Mouse (Mus musculus) embryonic facial prominence, embryonic 11.5 days (tissue): ENCODE measurements around the gene Ak5. TPM values are rescaled to one million over a fixed set of nuclear protein-coding genes. Genes with fewer than 3 reads are reported as not detected.

Source experiments
- ATAC-seq: fragments of 200-750 bp; cut with Nextera tagmentation; replicated peaks from 2 replicates; pipeline ENCODE4 v1.8.0; 2017; ENCODE audit warnings: low read depth; ENCODE audit not compliant: insufficient number of reproducible peaks, low FRiP score, low TSS enrichment
- DNase-seq: peaks from one replicate; pipeline ENCODE4 v3.0.0-alpha.2; 2015; ENCODE audit warnings: low spot score
- H3K27ac ChIP-seq: fragments of 300-500 bp; sonication (generic); replicated peaks from 2 replicates; pipeline ENCODE4 v1.5.1; 2014; ENCODE audit warnings: mild to moderate bottlenecking, low read depth, low read length, control low read depth
- H3K27me3 ChIP-seq: fragments of 300-500 bp; sonication (generic); 2 replicates; pipeline ENCODE4 v1.6.1; 2014; ENCODE audit warnings: mild to moderate bottlenecking, low read length, moderate library complexity, mixed read lengths; ENCODE audit not compliant: control insufficient read depth, insufficient read depth
- H3K36me3 ChIP-seq: fragments of 300-500 bp; sonication (generic); replicated peaks from 2 replicates; pipeline ENCODE4 v1.6.1; 2014; ENCODE audit warnings: low read depth, mild to moderate bottlenecking, low read length, moderate library complexity, mixed read lengths; ENCODE audit not compliant: control insufficient read depth, insufficient read depth
- H3K4me1 ChIP-seq: fragments of 300-500 bp; sonication (generic); 2 replicates; pipeline ENCODE4 v1.6.1; 2014; ENCODE audit warnings: low read length, mixed read lengths; ENCODE audit not compliant: control insufficient read depth, insufficient read depth
- H3K4me2 ChIP-seq: fragments of 300-500 bp; sonication (generic); 2 replicates; pipeline ENCODE4 v1.6.1; 2014; ENCODE audit warnings: low read depth, mild to moderate bottlenecking, control low read depth, low read length, moderate library complexity
- H3K4me3 ChIP-seq: fragments of 300-500 bp; sonication (generic); 2 replicates; pipeline ENCODE4 v1.5.1; 2014; ENCODE audit warnings: low read depth, low read length, control low read depth
- H3K9ac ChIP-seq: fragments of 300-500 bp; sonication (generic); replicated peaks from 2 replicates; pipeline ENCODE4 v1.6.1; 2014; ENCODE audit warnings: mild to moderate bottlenecking, control low read depth, low read length
- H3K9me3 ChIP-seq: fragments of 300-500 bp; sonication (generic); replicated peaks from 2 replicates; pipeline ENCODE4 v1.6.1; 2016; ENCODE audit warnings: mild to moderate bottlenecking, low read length, inconsistent platforms, mixed read lengths; ENCODE audit not compliant: control insufficient read depth
- WGBS: fragments of 180-500 bp; shearing (Covaris S2); extraction: QIAGEN DNeasy Blood & Tissue Kit; methylation state at CpG from one replicate; pipeline ENCODE4 v1.1.7; 2014; 5-methylcytosine and 5-hydroxymethylcytosine counted together
- polyA plus RNA-seq: library from polyadenylated mRNA; unstranded; fragments of >200 nt; fragmentation: Nextera tagmentation; extraction: Ambion mirVana; gene quantifications from 2 replicates; pipeline ENCODE4 v1.2.1, GENCODE M21; 2014

Gene Ak5
- polyA plus RNA-seq, 1 experiment from 2014 or later: 0.63 TPM

GRCm38 (mm10) chr3:152475278-152475669 lies 192.9 kb downstream of the Ak5 start:
- Histone ChIP-seq H3K9me3 (no peaks in the 10 kb centered on the region), H3K4me1 (0 out of 2 replicates have a peak, but pooled peaks cover 2% of the 10 kb centered on the region), H3K36me3 (no peaks in the 10 kb centered on the region), H3K4me2 (no peak overlapping the region), H3K4me3 (no peak overlapping the region), H3K27me3 (no peaks in the 10 kb centered on the region), H3K9ac (no peak overlapping the region), H3K27ac (no peak overlapping the region)
- ATAC-seq: no peak
- DNase-seq: no peak
- WGBS: 95% methylated on average over 1 of the region's 1 CpGs

DNA sequence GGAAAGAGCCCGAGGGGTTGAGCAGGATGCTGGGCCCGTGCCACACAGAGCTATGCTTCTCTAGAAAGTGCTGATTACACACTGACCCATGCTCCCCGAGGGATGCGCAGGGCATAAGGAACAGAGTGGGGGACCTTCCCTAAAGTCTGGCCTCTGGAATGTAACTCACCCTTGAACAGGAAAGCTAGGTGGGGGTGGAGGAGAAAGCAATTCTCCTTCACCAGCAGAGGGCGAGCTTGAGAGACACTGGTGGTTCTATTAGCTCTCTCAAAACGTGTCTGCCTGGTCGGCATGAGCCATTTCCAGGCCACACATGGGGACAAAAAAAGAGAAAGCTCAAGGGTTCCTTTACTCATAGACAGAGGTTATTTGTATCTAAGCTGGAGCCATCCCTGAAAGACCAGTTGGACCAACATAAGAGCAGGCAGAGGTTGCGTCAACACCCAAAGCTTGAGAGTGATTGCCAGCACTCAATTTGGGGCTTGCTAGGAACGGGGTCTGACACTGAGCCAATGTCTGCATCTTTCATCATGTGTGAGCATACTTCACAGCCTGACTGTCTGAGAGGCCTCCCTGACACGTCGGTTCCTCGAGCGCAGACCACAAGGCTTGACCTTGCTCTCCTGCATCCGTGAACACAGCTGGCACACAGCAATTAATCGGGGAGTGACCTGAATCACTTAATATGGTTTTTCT lies 193.4 kb downstream of the Ak5 start:
- H3K9me3 ChIP-seq: no peaks in the 10 kb centered on the region
- DNase-seq: peak; percentile 83
- 0 out of 2 replicates have a peak, but pooled peaks cover 2% of the 10 kb centered on the region for H3K4me1 ChIP-seq
- H3K36me3 ChIP-seq: no peaks in the 10 kb centered on the region
- H3K27me3 ChIP-seq: no peaks in the 10 kb centered on the region
- 56% methylated on average over 15 of the region's 15 CpGs for WGBS
- H3K4me3 ChIP-seq: no peak overlapping the region
- no peak overlapping the region for H3K9ac ChIP-seq
- no peak for ATAC-seq
- H3K4me2 ChIP-seq: no peak overlapping the region
- no peak overlapping the region for H3K27ac ChIP-seq

DNA sequence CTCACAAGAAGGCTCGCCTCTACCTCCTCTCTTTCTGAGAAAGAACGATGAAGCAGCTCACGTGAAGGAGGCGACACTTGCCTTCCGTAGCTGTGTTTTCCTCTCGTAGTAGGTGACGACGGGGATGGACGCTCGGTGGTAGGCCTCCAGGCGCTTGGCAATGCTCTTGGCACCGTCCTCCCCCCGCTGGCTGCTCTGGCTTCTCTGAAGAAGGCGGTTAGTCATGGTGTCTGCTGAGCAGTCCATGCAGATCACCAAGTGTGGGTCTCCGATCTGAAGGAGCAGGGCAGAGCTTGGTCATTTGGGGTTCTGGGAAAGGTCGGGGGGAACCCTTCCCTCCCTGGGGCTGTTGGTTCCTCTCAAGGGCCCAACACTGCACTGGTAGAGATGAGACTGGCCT lies 195.5 kb downstream of the Ak5 start:
- Histone ChIP-seq H3K4me1 (no peaks in the 10 kb centered on the region), H3K9ac (no peak overlapping the region), H3K4me3 (no peak overlapping the region), H3K4me2 (no peak overlapping the region), H3K27ac (no peak overlapping the region), H3K9me3 (no peaks in the 10 kb centered on the region), H3K36me3 (no peaks in the 10 kb centered on the region), H3K27me3 (no peaks in the 10 kb centered on the region)
- no peak for DNase-seq
- ATAC-seq: no peak
- WGBS: 86% methylated on average over 16 of the region's 16 CpGs

GRCm38 (mm10) chr3:152470347-152470746 lies 197.8 kb downstream of the Ak5 start:
- Histone ChIP-seq H3K27ac (no peak overlapping the region), H3K9ac (no peak overlapping the region), H3K9me3 (no peaks in the 10 kb centered on the region), H3K27me3 (no peaks in the 10 kb centered on the region), H3K4me2 (no peak overlapping the region), H3K4me1 (no peaks in the 10 kb centered on the region), H3K36me3 (no peaks in the 10 kb centered on the region), H3K4me3 (no peak overlapping the region)
- ATAC-seq (no peak), DNase-seq (no peak)
- WGBS: 85% methylated on average over 10 of the region's 10 CpGs

GRCm38 (mm10) chr3:152469423-152470200 lies 198.5 kb downstream of the Ak5 start:
- H3K27ac ChIP-seq: no peak overlapping the region
- WGBS: 73% methylated on average over 18 of the region's 18 CpGs

GRCm38 (mm10) chr3:152468569-152469041 lies 199.6 kb downstream of the Ak5 start:
- no peaks in the 10 kb centered on the region for H3K9me3 ChIP-seq
- H3K4me2 ChIP-seq: no peak overlapping the region
- 85% methylated on average over 12 of the region's 12 CpGs for WGBS
- H3K4me3 ChIP-seq: no peak overlapping the region
- no peak overlapping the region for H3K9ac ChIP-seq
- no peaks in the 10 kb centered on the region for H3K27me3 ChIP-seq
- DNase-seq (peak; percentile 60), ATAC-seq (no peak)
- no peaks in the 10 kb centered on the region for H3K36me3 ChIP-seq
- H3K27ac ChIP-seq: no peak overlapping the region
- no peaks in the 10 kb centered on the region for H3K4me1 ChIP-seq

More at GRCm38 (mm10) chr3:152469423-152470200, 198.5 kb downstream of the Ak5 start:
- no peak overlapping the region for H3K4me2 ChIP-seq
- H3K9ac ChIP-seq: no peak overlapping the region
- H3K27me3 ChIP-seq: no peaks in the 10 kb centered on the region
- no peaks in the 10 kb centered on the region for H3K36me3 ChIP-seq
- ATAC-seq (no peak), DNase-seq (no peak)
- H3K9me3 ChIP-seq: no peaks in the 10 kb centered on the region
- no peak overlapping the region for H3K4me3 ChIP-seq
- no peaks in the 10 kb centered on the region for H3K4me1 ChIP-seq

DNA sequence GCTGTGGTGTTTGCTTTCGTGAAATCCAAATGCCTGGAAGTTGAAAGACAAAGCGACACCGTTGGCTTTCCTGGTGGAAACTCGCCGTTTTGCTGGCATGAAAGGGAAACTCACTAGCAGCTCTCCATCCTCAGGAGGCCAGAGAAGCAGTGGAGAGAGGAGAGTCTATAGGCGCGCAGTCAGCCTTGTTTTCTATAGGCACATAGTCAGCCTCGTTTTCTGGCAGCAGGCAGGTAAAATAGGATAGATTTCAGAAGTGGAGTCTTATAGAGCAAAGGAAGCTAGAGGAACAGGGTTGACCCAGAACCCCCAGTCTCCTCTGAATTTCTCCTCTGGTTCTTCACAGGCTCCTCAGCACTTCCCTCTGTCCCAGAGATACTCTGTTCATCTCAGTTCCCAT lies 200.1 kb downstream of the Ak5 start:
- Histone ChIP-seq H3K9me3 (no peaks in the 10 kb centered on the region), H3K4me3 (no peak overlapping the region), H3K27ac (no peak overlapping the region), H3K9ac (no peak overlapping the region), H3K4me1 (no peaks in the 10 kb centered on the region), H3K27me3 (no peaks in the 10 kb centered on the region), H3K4me2 (no peak overlapping the region), H3K36me3 (no peaks in the 10 kb centered on the region)
- DNase-seq: no peak
- no peak for ATAC-seq
- WGBS: 86% methylated on average over 8 of the region's 8 CpGs

- ATAC-seq (no peak), DNase-seq (no peak)
- H3K27ac ChIP-seq: no peak overlapping the region
- H3K27me3 ChIP-seq: no peaks in the 10 kb centered on the region
- H3K9ac ChIP-seq: no peak overlapping the region
- no peak overlapping the region for H3K4me2 ChIP-seq
- WGBS: 87% methylated on average over 4 of the region's 4 CpGs
- H3K4me1 ChIP-seq: no peaks in the 10 kb centered on the region
- no peaks in the 10 kb centered on the region for H3K9me3 ChIP-seq
- H3K4me3 ChIP-seq: no peak overlapping the region
- no peaks in the 10 kb centered on the region for H3K36me3 ChIP-seq
Measured at GRCm38 (mm10) chr3:152467312-152467711, 200.8 kb downstream of the Ak5 start.
